Mouse (Mus musculus): ENCODE measurements around the gene Cbx8. TPM values are rescaled to one million over a fixed set of nuclear protein-coding genes. Genes with fewer than 3 reads are reported as not detected.

Gene Cbx8
- polyA plus RNA-seq, 1 experiment from 2014 or later: 9.8 TPM

DNA sequence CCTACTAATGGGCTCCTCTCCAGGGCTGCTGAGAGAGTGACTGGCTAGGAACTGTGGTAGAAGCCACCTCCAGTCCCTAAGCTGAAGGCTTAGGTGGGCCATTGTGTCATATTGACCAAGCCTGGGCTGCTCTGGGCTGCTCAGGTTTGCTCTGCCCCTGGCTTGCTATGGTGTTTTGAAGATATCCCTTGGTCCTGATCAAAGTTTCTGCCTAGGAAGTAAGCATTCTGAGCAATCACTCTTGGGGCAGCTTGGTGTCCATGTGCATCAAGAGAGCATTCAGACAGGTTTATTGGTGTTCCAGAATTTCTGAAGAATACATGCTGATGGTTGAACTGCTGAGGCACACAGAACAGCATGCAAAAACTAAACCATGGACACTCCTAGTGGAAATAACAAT, 10.7 kb upstream of the Cbx8 start:
- Histone ChIP-seq H3K4me3 (replicated peaks; ENCODE audit: low read length) (no peak overlapping the region), H3K27ac (no peak overlapping the region), H3K4me2 (replicated peaks) (no peak overlapping the region), H3K9me3 (ENCODE audit: control insufficient read depth, low read length) (no peaks in the 10 kb centered on the region), H3K36me3 (replicated peaks; ENCODE audit: control insufficient read depth, insufficient read depth) (no peaks in the 10 kb centered on the region), H3K9ac (no peak overlapping the region), H3K4me1 (replicated peaks; ENCODE audit: control insufficient read depth, insufficient read depth, low read length) (peaks cover 53% of the 10 kb centered on the region), H3K27me3 (ENCODE audit: control insufficient read depth, insufficient read depth, low read length) (peaks cover 72% of the 10 kb centered on the region)
- ATAC-seq (ENCODE audit: low FRiP score) (no peak), DNase-seq (ENCODE audit: low spot score) (no peak)

- 7% methylated on average over 2 of the region's 2 CpGs for WGBS
- Histone ChIP-seq H3K4me3 (replicated peaks; ENCODE audit: low read length) (no peak overlapping the region), H3K36me3 (replicated peaks; ENCODE audit: control insufficient read depth, insufficient read depth) (no peaks in the 10 kb centered on the region), H3K4me1 (replicated peaks; ENCODE audit: control insufficient read depth, insufficient read depth, low read length) (peaks cover 47% of the 10 kb centered on the region), H3K27ac (no peak overlapping the region), H3K4me2 (replicated peaks) (no peak overlapping the region), H3K27me3 (ENCODE audit: control insufficient read depth, insufficient read depth, low read length) (peaks cover 83% of the 10 kb centered on the region), H3K9me3 (ENCODE audit: control insufficient read depth, low read length) (no peaks in the 10 kb centered on the region), H3K9ac (no peak overlapping the region)
- ATAC-seq (ENCODE audit: low FRiP score) (no peak), DNase-seq (ENCODE audit: low spot score) (no peak)
Measured at GRCm38 (mm10) chr11:119050361-119050760, 9.6 kb upstream of the Cbx8 start.

DNA sequence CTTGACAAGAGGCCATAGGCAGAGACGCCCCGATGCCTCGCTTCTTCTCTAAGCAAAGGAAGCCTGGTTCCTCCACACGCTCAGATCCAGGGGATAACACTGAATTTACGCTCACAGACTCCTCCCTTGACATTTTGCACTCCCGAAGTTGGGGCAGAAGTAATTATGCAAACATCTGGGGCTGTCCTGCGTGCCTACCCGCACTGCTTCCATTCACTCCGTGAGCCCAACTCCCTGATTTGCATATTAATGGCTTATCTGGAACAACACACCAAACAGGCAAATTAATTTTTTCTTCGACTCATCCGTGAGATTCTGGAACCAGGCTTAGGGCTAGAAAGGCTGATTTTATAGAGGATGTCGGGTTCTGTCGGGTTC, 7.4 kb upstream of the Cbx8 start:
- under 1% methylated on average over 13 of the region's 13 CpGs for WGBS
- Histone ChIP-seq H3K27ac (no peak overlapping the region), H3K4me2 (replicated peaks) (peak overlapping the region; percentile 73), H3K9me3 (ENCODE audit: control insufficient read depth, low read length) (no peaks in the 10 kb centered on the region), H3K9ac (no peak overlapping the region), H3K4me1 (replicated peaks; ENCODE audit: control insufficient read depth, insufficient read depth, low read length) (peaks cover 30% of the 10 kb centered on the region), H3K27me3 (ENCODE audit: control insufficient read depth, insufficient read depth, low read length) (peaks cover 95% of the 10 kb centered on the region), H3K4me3 (replicated peaks; ENCODE audit: low read length) (no peak overlapping the region), H3K36me3 (replicated peaks; ENCODE audit: control insufficient read depth, insufficient read depth) (no peaks in the 10 kb centered on the region)
- ATAC-seq (ENCODE audit: low FRiP score) (no peak), DNase-seq (ENCODE audit: low spot score) (no peak)

- H3K36me3 ChIP-seq (replicated peaks; ENCODE audit: control insufficient read depth, insufficient read depth): no peaks in the 10 kb centered on the region
- DNase-seq (ENCODE audit: low spot score) (no peak), ATAC-seq (ENCODE audit: low FRiP score) (no peak; the same call in 1 of the 2 replicates)
- H3K9me3 ChIP-seq (ENCODE audit: control insufficient read depth, low read length): no peaks in the 10 kb centered on the region
- peaks cover 24% of the 10 kb centered on the region for H3K4me1 ChIP-seq (replicated peaks; ENCODE audit: control insufficient read depth, insufficient read depth, low read length)
- peaks cover 98% of the 10 kb centered on the region for H3K27me3 ChIP-seq (ENCODE audit: control insufficient read depth, insufficient read depth, low read length)
- H3K4me3 ChIP-seq (replicated peaks; ENCODE audit: low read length): peak overlapping the region; percentile 35; the same call in 1 of the 2 replicates
- WGBS: 2% methylated on average over 43 of the region's 43 CpGs
- H3K9ac ChIP-seq: no peak overlapping the region
- peak overlapping the region; percentile 73 for H3K4me2 ChIP-seq (replicated peaks)
- no peak overlapping the region for H3K27ac ChIP-seq
Measured at GRCm38 (mm10) chr11:119047261-119048132, 6.7 kb upstream of the Cbx8 start.

- peak; percentile 36 for ATAC-seq (ENCODE audit: low FRiP score)
- peak overlapping the region; percentile 73 for H3K4me2 ChIP-seq (replicated peaks)
- under 1% methylated on average over 39 of the region's 39 CpGs for WGBS
Measured at GRCm38 (mm10) chr11:119046601-119047245, 6.0 kb upstream of the Cbx8 start.

GRCm38 (mm10) chr11:119044551-119045337, 4.0 kb upstream of the Cbx8 start:
- Histone ChIP-seq H3K27ac (no peak overlapping the region), H3K4me1 (replicated peaks; ENCODE audit: control insufficient read depth, insufficient read depth, low read length) (peaks cover 24% of the 10 kb centered on the region), H3K4me2 (replicated peaks) (no peak overlapping the region; the same call in 1 of the 2 replicates), H3K27me3 (ENCODE audit: control insufficient read depth, insufficient read depth, low read length) (peaks cover 80% of the 10 kb centered on the region), H3K9ac (no peak overlapping the region), H3K36me3 (replicated peaks; ENCODE audit: control insufficient read depth, insufficient read depth) (no peaks in the 10 kb centered on the region), H3K4me3 (replicated peaks; ENCODE audit: low read length) (no peak overlapping the region), H3K9me3 (ENCODE audit: control insufficient read depth, low read length) (no peaks in the 10 kb centered on the region)
- WGBS: 2% methylated on average over 41 of the region's 41 CpGs
- ATAC-seq (ENCODE audit: low FRiP score) (no peak), DNase-seq (ENCODE audit: low spot score) (no peak)

More at GRCm38 (mm10) chr11:119046601-119047245, 6.0 kb upstream of the Cbx8 start:
- H3K27ac ChIP-seq: no peak overlapping the region
- H3K4me3 ChIP-seq (replicated peaks; ENCODE audit: low read length): peak overlapping the region; percentile 35
- peak; percentile 78 for DNase-seq (ENCODE audit: low spot score)
- H3K36me3 ChIP-seq (replicated peaks; ENCODE audit: control insufficient read depth, insufficient read depth): no peaks in the 10 kb centered on the region
- peak overlapping the region; percentile 54 for H3K9ac ChIP-seq
- no peaks in the 10 kb centered on the region for H3K9me3 ChIP-seq (ENCODE audit: control insufficient read depth, low read length)
- H3K27me3 ChIP-seq (ENCODE audit: control insufficient read depth, insufficient read depth, low read length): peaks cover 98% of the 10 kb centered on the region
- peaks cover 18% of the 10 kb centered on the region for H3K4me1 ChIP-seq (replicated peaks; ENCODE audit: control insufficient read depth, insufficient read depth, low read length)

DNA sequence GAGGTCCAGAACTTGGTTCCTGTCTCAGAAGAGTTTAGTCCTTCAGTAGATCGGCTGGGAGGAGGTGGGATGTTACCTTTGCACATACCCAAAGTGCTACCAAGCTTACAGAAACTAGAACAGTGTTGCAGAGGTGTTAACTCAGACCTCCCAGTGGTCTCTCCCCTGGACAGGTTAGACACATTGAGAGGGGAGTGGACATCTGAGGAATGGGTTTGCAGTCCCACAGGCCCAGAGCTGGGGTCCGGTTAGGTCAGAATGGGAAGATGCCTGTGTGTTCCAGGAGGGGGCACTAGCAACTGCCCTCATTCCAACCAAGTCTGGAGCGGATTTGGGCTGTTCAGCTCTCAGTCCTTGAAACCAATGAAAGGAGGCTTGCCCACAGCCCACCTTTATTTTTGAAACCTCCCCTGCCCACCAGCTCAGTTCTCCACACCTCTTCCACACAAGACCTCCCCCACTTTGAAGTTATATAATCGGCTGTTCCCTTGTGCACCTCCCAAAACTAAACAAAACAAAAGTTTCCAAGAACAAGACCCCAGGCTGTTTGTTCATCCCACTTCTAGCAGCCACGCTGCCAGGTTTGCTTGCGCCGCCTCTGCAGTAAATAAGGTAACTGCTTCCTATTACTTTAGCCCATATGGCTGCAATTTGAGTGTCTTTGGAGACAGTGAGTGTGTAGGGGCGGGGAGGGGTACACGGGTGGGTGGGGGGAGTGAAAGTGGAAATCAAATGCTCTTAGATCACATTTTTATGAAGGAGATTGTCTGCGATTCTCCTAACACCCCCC, 3.2 kb upstream of the Cbx8 start:
- H3K4me3 ChIP-seq (replicated peaks; ENCODE audit: low read length): no peak overlapping the region
- DNase-seq (ENCODE audit: low spot score) (no peak), ATAC-seq (ENCODE audit: low FRiP score) (no peak)
- H3K9ac ChIP-seq: no peak overlapping the region
- no peak overlapping the region for H3K27ac ChIP-seq
- H3K9me3 ChIP-seq (ENCODE audit: control insufficient read depth, low read length): no peaks in the 10 kb centered on the region
- H3K4me1 ChIP-seq (replicated peaks; ENCODE audit: control insufficient read depth, insufficient read depth, low read length): peaks cover 32% of the 10 kb centered on the region
- peaks cover 3% of the 10 kb centered on the region; the same call in 1 of the 2 replicates for H3K36me3 ChIP-seq (replicated peaks; ENCODE audit: control insufficient read depth, insufficient read depth)
- WGBS: 3% methylated on average over 10 of the region's 10 CpGs
- no peak overlapping the region for H3K4me2 ChIP-seq (replicated peaks)
- H3K27me3 ChIP-seq (ENCODE audit: control insufficient read depth, insufficient read depth, low read length): peaks cover 78% of the 10 kb centered on the region

- Histone ChIP-seq H3K36me3 (replicated peaks; ENCODE audit: control insufficient read depth, insufficient read depth) (peaks cover 10% of the 10 kb centered on the region), H3K4me2 (replicated peaks) (no peak overlapping the region), H3K4me1 (replicated peaks; ENCODE audit: control insufficient read depth, insufficient read depth, low read length) (peaks cover 37% of the 10 kb centered on the region), H3K9ac (no peak overlapping the region), H3K27ac (no peak overlapping the region), H3K4me3 (replicated peaks; ENCODE audit: low read length) (no peak overlapping the region), H3K9me3 (ENCODE audit: control insufficient read depth, low read length) (no peaks in the 10 kb centered on the region), H3K27me3 (ENCODE audit: control insufficient read depth, insufficient read depth, low read length) (peaks cover 78% of the 10 kb centered on the region)
- WGBS: 2% methylated on average over 4 of the region's 4 CpGs
- ATAC-seq (ENCODE audit: low FRiP score): no peak
- DNase-seq (ENCODE audit: low spot score): no peak
Measured at GRCm38 (mm10) chr11:119043273-119043540, 2.4 kb upstream of the Cbx8 start.

Data from hindbrain, embryonic 14.5 days (tissue).